Mouse (Mus musculus): ENCODE data around the gene Gtf2a2. TPM values are rescaled to one million over a fixed set of nuclear protein-coding genes. Genes with fewer than 3 reads are reported as not detected.

Gtf2a2 gene
- total RNA-seq, 2 experiments from 2014 or later: 48.8 to 50.7 TPM

- no peak for DNase-seq (ENCODE audit: low spot score in 2 of 2)
Measured at GRCm38 (mm10) chr9:70053411-70053810, 41.1 kb downstream of the Gtf2a2 start.

GRCm38 (mm10) chr9:70062012-70062411, 49.7 kb downstream of the Gtf2a2 start:
- DNase-seq (ENCODE audit: low spot score in 2 of 2): no peak

GRCm38 (mm10) chr9:70067497-70067896, 55.1 kb downstream of the Gtf2a2 start:
- DNase-seq (ENCODE audit: low spot score in 2 of 2): no peak

GRCm38 (mm10) chr9:70069961-70070435, 57.6 kb downstream of the Gtf2a2 start:
- peak in 1 of 2 experiments; percentile 18 for DNase-seq (ENCODE audit: low spot score in 2 of 2)

- no peak for DNase-seq (ENCODE audit: low spot score in 2 of 2)
Measured at GRCm38 (mm10) chr9:70072387-70072786, 60.0 kb downstream of the Gtf2a2 start.

Other genes starting within 250 kb of the Gtf2a2 start
- 10 to 100 TPM; 37.9 to 38.0 TPM for gene Bnip2, start 23.1 kb upstream of the Gtf2a2 start, total RNA-seq (2021)
- not detected for gene Gcnt3, start 25.5 kb downstream of the Gtf2a2 start, total RNA-seq (2021)
- 100 to 1,000 TPM; 100 to 105 TPM for gene Fam81a, start 130.0 kb downstream of the Gtf2a2 start, total RNA-seq (2021)
- 1 to 10 TPM; 9.0 to 9.6 TPM for gene Myo1e, start 194.8 kb downstream of the Gtf2a2 start, total RNA-seq (2021)